Mouse (Mus musculus) ES-E14 (cell line): ENCODE results near the gene Chchd6.

ENCODE experiments used
- MAFK ChIP-seq: IDR thresholded peaks from 2 replicates; pipeline ENCODE4 v1.6.1; 2014; ENCODE audit warnings: mild to moderate bottlenecking, low read depth, low read length, inconsistent platforms; ENCODE audit not compliant: insufficient read depth
- ZC3H11A ChIP-seq: IDR thresholded peaks from 2 replicates; pipeline ENCODE4 v1.6.1; 2012; ENCODE audit warnings: low read depth, mild to moderate bottlenecking, inconsistent platforms, low read length, borderline replicate concordance
- ZNF384 ChIP-seq: IDR thresholded peaks from 2 replicates; pipeline ENCODE4 v1.6.1; 2012; ENCODE audit warnings: low read depth, low read length, inconsistent platforms

- TF ChIP-seq ZNF384 (no peak), ZC3H11A (no peak), MAFK (no peak)
Observed at GRCm38 (mm10) chr6:89467908-89468307, 127.5 kb downstream of the Chchd6 start.
